Mouse (Mus musculus): Measurements from ENCODE around the gene Ndufv1. TPM values are rescaled to one million over a fixed set of nuclear protein-coding genes. Genes with fewer than 3 reads are reported as not detected.
"Not testable (repeated sequence)": the region's sequence is repeated elsewhere in the genome, so short reads cannot be mapped to it uniquely, and the experiment has no call there.

Ndufv1 gene
- polyA plus RNA-seq, 1 experiment from 2014 or later, result 247 TPM

- Histone ChIP-seq H3K4me3 (no peak overlapping the region), H3K4me2 (no peak overlapping the region), H3K9ac (no peak overlapping the region), H3K27ac (replicated peaks) (no peak overlapping the region), H3K36me3 (no peaks in the 10 kb centered on the region), H3K4me1 (replicated peaks) (no peaks in the 10 kb centered on the region), H3K27me3 (no peaks in the 10 kb centered on the region), H3K9me3 (no peaks in the 10 kb centered on the region)
- 68% methylated on average over 5 of the region's 5 CpGs for WGBS
- no peak for ATAC-seq (ENCODE audit: low FRiP score, low read depth)
Measured at GRCm38 (mm10) chr19:4052516-4053030, 40.0 kb upstream of the Ndufv1 start.

- Histone ChIP-seq H3K9me3 (no peaks in the 10 kb centered on the region), H3K4me2 (no peak overlapping the region), H3K27me3 (no peaks in the 10 kb centered on the region), H3K27ac (replicated peaks) (no peak overlapping the region), H3K9ac (no peak overlapping the region), H3K4me3 (no peak overlapping the region), H3K36me3 (no peaks in the 10 kb centered on the region), H3K4me1 (replicated peaks) (no peaks in the 10 kb centered on the region)
- ATAC-seq (ENCODE audit: low FRiP score, low read depth), result no peak
- 56% methylated on average over 10 of the region's 10 CpGs for WGBS
Measured at GRCm38 (mm10) chr19:4051741-4052515, 39.3 kb upstream of the Ndufv1 start.

DNA sequence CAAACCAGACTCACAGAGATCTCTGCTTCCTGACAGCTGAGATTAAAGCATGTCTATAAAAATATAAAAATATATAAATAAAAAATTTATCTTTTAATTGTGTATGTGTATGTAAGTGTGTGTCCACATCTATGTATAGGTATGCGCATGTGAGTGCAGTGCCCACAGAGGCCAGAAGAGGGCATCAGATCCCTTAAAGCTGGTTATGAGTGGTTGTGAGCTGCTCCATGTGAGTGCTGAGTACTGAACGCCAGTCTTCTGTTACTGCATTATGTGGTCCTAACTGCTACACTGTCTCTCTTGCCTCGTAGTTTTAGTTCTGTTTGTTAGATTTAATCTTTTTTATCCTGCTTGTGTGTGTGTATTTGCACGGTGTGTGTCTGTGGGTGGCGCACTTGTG, 38.4 kb upstream of the Ndufv1 start:
- Histone ChIP-seq H3K9me3 (no peaks in the 10 kb centered on the region), H3K27me3 (no peaks in the 10 kb centered on the region), H3K36me3 (no peaks in the 10 kb centered on the region), H3K4me1 (replicated peaks) (no peaks in the 10 kb centered on the region), H3K9ac (no peak overlapping the region), H3K4me2 (no peak overlapping the region), H3K27ac (replicated peaks) (no peak overlapping the region), H3K4me3 (no peak overlapping the region)
- 94% methylated on average over 5 of the region's 5 CpGs for WGBS
- no peak for ATAC-seq (ENCODE audit: low FRiP score, low read depth)

GRCm38 (mm10) chr19:4049069-4049468, 36.5 kb upstream of the Ndufv1 start:
- H3K4me3 ChIP-seq; ATAC-seq (ENCODE audit: low FRiP score, low read depth); H3K36me3 ChIP-seq; H3K4me2 ChIP-seq; H3K9ac ChIP-seq; H3K27ac ChIP-seq (replicated peaks); H3K9me3 ChIP-seq; H3K27me3 ChIP-seq; H3K4me1 ChIP-seq (replicated peaks): not testable (repeated sequence)
- WGBS, result 85% methylated on average over 5 of the region's 5 CpGs

DNA sequence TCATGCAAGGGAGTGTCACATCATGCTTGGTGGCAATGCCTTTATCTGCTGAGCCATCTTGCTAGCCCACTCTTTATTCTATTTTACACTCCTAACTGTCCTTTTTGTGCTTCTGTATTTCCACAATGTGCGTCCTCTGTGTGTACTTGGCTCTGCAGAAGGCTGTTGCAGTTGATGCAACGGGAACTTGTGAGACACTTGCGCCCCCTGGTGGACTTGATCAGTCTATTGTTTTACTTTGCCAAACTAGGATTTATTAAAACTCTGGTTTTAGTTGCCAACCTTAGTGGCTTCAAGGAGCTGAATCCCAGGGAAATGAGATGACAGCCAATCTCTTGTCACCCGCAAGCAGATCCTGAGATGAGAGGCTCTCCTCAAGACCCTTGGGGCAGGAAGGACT, 35.3 kb upstream of the Ndufv1 start:
- Histone ChIP-seq H3K4me1 (replicated peaks) (no peaks in the 10 kb centered on the region), H3K9ac (no peak overlapping the region), H3K27me3 (no peaks in the 10 kb centered on the region), H3K36me3 (no peaks in the 10 kb centered on the region), H3K27ac (replicated peaks) (no peak overlapping the region), H3K4me2 (no peak overlapping the region), H3K4me3 (no peak overlapping the region), H3K9me3 (no peaks in the 10 kb centered on the region)
- 20% methylated on average over 4 of the region's 4 CpGs for WGBS
- no peak for ATAC-seq (ENCODE audit: low FRiP score, low read depth)

- Histone ChIP-seq H3K27me3 (no peaks in the 10 kb centered on the region), H3K4me1 (replicated peaks) (no peaks in the 10 kb centered on the region), H3K4me3 (no peak overlapping the region), H3K36me3 (no peaks in the 10 kb centered on the region), H3K9me3 (no peaks in the 10 kb centered on the region), H3K4me2 (no peak overlapping the region), H3K9ac (no peak overlapping the region), H3K27ac (replicated peaks) (no peak overlapping the region)
- no peak for ATAC-seq (ENCODE audit: low FRiP score, low read depth)
- 90% methylated on average over 8 of the region's 8 CpGs for WGBS
Measured at GRCm38 (mm10) chr19:4046866-4047254, 34.3 kb upstream of the Ndufv1 start.

GRCm38 (mm10) chr19:4045966-4046865, 33.6 kb upstream of the Ndufv1 start, which contains the start of gene Gstp2:
TSS of gene Gstp2 (minus strand) at chr19:4046023.
- peak within 1 kb of the TSS; percentile 40 for H3K4me2 ChIP-seq
- H3K4me1 ChIP-seq (replicated peaks), result no peaks in the 10 kb centered on the region
- 47% methylated on average over 16 of the region's 16 CpGs for WGBS
- H3K9me3 ChIP-seq, result no peaks in the 10 kb centered on the region
- H3K9ac ChIP-seq, result no peak within 1 kb of the TSS
- peak; percentile 15; the same call in 1 of the 2 replicates for ATAC-seq (ENCODE audit: low FRiP score, low read depth)
- H3K36me3 ChIP-seq, result no peaks in the 10 kb centered on the region
- no peaks in the 10 kb centered on the region for H3K27me3 ChIP-seq
- H3K4me3 ChIP-seq, result no peak within 1 kb of the TSS
- 0 out of 2 replicates have a peak within 1 kb of the TSS, but pooled peaks have one; percentile 1 for H3K27ac ChIP-seq (replicated peaks)

DNA sequence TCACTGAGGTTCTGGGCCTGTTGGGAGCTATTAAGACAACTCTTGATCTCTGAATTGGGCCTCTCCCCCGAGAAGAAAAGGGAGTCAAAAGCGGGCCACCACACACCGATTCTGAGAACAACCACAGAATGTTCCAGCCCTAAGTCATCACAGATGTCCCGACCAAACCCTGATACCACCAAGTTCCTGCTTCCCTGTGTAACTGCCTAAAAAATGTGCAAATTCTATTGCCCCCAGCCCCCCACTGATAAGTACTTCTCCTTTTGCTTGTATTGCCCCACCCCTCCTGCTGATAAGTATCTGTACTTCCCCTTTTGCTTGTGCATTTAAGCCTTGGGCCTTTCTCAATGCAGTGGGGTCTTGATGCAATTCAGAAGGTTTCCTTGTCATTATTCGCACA, 31.5 kb upstream of the Ndufv1 start:
- not testable (repeated sequence) for H3K36me3 ChIP-seq; H3K27me3 ChIP-seq; H3K9me3 ChIP-seq; ATAC-seq (ENCODE audit: low FRiP score, low read depth); H3K4me2 ChIP-seq; H3K4me1 ChIP-seq (replicated peaks); H3K27ac ChIP-seq (replicated peaks); H3K9ac ChIP-seq; H3K4me3 ChIP-seq
- WGBS, result 91% methylated on average over 5 of the region's 5 CpGs

DNA sequence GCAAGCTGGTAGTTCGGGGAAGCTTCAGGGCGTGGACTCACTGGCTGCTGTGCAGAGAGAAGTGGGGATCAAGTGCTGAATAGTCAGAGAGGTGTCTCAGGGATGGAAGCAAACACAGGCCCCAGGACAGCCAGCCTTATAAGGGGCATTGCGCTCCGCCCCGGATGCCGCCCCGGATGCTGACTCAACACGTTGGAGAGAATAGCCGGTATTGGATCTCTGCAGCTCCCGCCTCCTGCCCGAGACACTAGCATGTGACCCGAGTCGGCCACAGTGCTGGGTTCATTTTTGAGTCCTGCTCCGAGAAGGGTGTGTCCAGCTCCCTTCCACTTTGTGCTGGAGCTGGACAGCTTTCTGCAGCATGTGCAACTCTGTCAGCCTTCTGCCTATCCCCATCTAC, 29.5 kb upstream of the Ndufv1 start:
- H3K27me3 ChIP-seq, result no peaks in the 10 kb centered on the region
- no peak for ATAC-seq (ENCODE audit: low FRiP score, low read depth)
- H3K36me3 ChIP-seq, result no peaks in the 10 kb centered on the region
- H3K4me1 ChIP-seq (replicated peaks), result peaks cover 11% of the 10 kb centered on the region
- no peaks in the 10 kb centered on the region for H3K9me3 ChIP-seq
- H3K9ac ChIP-seq, result no peak overlapping the region
- H3K4me3 ChIP-seq, result no peak overlapping the region
- WGBS, result 77% methylated on average over 14 of the region's 14 CpGs
- H3K27ac ChIP-seq (replicated peaks), result no peak overlapping the region
- no peak overlapping the region for H3K4me2 ChIP-seq

GRCm38 (mm10) chr19:4041500-4041899, 28.9 kb upstream of the Ndufv1 start:
- H3K9ac ChIP-seq; H3K4me3 ChIP-seq; H3K9me3 ChIP-seq; H3K27ac ChIP-seq (replicated peaks); ATAC-seq (ENCODE audit: low FRiP score, low read depth); H3K36me3 ChIP-seq; H3K27me3 ChIP-seq; H3K4me2 ChIP-seq: not testable (repeated sequence)
- peaks cover 13% of the 10 kb centered on the region for H3K4me1 ChIP-seq (replicated peaks)
- WGBS, result 89% methylated on average over 3 of the region's 4 CpGs

DNA sequence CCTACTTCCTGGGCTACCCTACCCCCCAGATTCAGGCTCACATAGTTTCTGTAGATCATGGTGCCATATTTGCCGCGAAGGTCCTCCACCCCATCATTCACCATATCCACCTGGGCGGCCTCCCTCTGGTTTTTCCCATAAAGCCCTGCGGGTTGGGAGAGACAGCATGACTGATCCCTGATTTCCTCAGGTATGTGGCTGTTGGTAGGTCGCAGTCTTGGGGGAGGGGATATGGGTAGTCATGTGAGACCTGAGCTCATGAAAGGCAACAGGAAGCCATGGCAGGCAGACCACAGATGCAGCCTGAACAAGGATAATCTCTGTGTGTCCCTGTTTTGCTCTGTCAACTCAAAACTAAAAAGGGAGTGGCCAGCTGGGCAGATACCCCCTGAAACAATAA, 28.3 kb upstream of the Ndufv1 start:
- H3K27me3 ChIP-seq; H3K4me3 ChIP-seq; H3K4me2 ChIP-seq; H3K9me3 ChIP-seq; H3K9ac ChIP-seq; H3K36me3 ChIP-seq; ATAC-seq (ENCODE audit: low FRiP score, low read depth); H3K27ac ChIP-seq (replicated peaks): not testable (repeated sequence)
- peaks cover 19% of the 10 kb centered on the region for H3K4me1 ChIP-seq (replicated peaks)
- 91% methylated on average over 5 of the region's 5 CpGs for WGBS

DNA sequence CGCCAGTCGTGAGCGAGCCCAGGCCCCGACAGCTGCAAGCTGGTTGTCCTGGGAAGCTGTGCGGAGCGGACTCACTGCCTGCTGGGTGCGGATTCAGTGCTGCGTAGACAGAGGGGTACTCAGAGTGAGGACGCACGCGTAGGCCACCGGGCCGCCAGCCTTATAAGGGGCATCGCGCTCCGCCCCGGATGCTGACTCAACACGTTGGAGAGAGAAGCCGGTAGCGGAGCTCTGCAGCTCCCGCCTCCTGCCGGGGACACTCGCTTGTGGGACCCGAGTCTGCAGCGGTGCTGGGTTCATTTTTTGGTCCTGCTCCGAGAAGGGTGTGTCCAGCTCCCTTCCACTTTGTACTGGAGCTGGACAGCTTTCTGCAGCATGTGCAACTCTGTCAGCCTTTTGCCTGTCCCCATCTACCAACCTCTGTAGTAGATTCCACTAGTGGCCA, 25.2 kb upstream of the Ndufv1 start, which contains the start of gene Gstp1:
TSS of gene Gstp1 (minus strand) at position 198 of the 445 bp plus-strand sequence.
- Histone ChIP-seq H3K27ac (replicated peaks) (peak within 1 kb of the TSS; percentile 74), H3K4me1 (replicated peaks) (peaks cover 19% of the 10 kb centered on the region), H3K27me3 (no peaks in the 10 kb centered on the region), H3K9ac (peak within 1 kb of the TSS; percentile 63), H3K4me3 (peak within 1 kb of the TSS; percentile 60), H3K9me3 (no peaks in the 10 kb centered on the region), H3K36me3 (peaks cover 4% of the 10 kb centered on the region; the same call in 1 of the 2 replicates), H3K4me2 (peak within 1 kb of the TSS; percentile 69)
- WGBS, result 0% methylated on average over 26 of the region's 26 CpGs
- ATAC-seq (ENCODE audit: low FRiP score, low read depth), result peak; percentile 91
